Mouse (Mus musculus) stomach, postnatal 0 days (tissue): ENCODE measurements around the gene Med19. TPM values are rescaled to one million over a fixed set of nuclear protein-coding genes. Genes with fewer than 3 reads are reported as not detected.

ENCODE experiments used
- ATAC-seq: fragments of 200-750 bp; cut with Nextera tagmentation; 2 replicates; pipeline ENCODE4 v1.8.0; 2017; ENCODE audit not compliant: low FRiP score, low TSS enrichment
- DNase-seq: peaks from one replicate; pipeline ENCODE4 v3.0.0-alpha.2; 2016; ENCODE audit warnings: low spot score
- H3K27ac ChIP-seq: fragments of 300-500 bp; sonication (generic); replicated peaks from 2 replicates; pipeline ENCODE4 v1.5.1; 2014; ENCODE audit warnings: mild to moderate bottlenecking, control low read depth
- H3K27me3 ChIP-seq: fragments of 300-500 bp; sonication (generic); 2 replicates; pipeline ENCODE4 v1.6.1; 2014; ENCODE audit warnings: low read length; ENCODE audit not compliant: control insufficient read depth, insufficient read depth
- H3K36me3 ChIP-seq: fragments of 300-500 bp; sonication (generic); 2 replicates; pipeline ENCODE4 v1.6.1; 2014; ENCODE audit warnings: low read length, mixed read lengths; ENCODE audit not compliant: control insufficient read depth, insufficient read depth
- H3K4me1 ChIP-seq: fragments of 300-500 bp; sonication (generic); replicated peaks from 2 replicates; pipeline ENCODE4 v1.6.1; 2014; ENCODE audit warnings: antibody characterized with exemption; ENCODE audit not compliant: control insufficient read depth, insufficient read depth
- H3K4me2 ChIP-seq: fragments of 300-500 bp; sonication (generic); replicated peaks from 2 replicates; pipeline ENCODE4 v1.6.1; 2014; ENCODE audit warnings: low read depth, mild to moderate bottlenecking, control low read depth, moderate library complexity
- H3K4me3 ChIP-seq: fragments of 300-500 bp; sonication (generic); 2 replicates; pipeline ENCODE4 v1.5.1; 2014; ENCODE audit warnings: low read depth, low read length, control low read depth
- H3K9ac ChIP-seq: fragments of 300-500 bp; sonication (generic); 2 replicates; pipeline ENCODE4 v1.6.1; 2014; ENCODE audit warnings: mild to moderate bottlenecking, low read length, control low read depth, mixed read lengths
- H3K9me3 ChIP-seq: fragments of 300-500 bp; sonication (generic); 2 replicates; pipeline ENCODE4 v1.6.1; 2016; ENCODE audit warnings: low read length; ENCODE audit not compliant: control insufficient read depth
- CTCF ChIP-seq: IDR thresholded peaks from 2 replicates; pipeline ENCODE4 v1.5.1; 2016; ENCODE audit warnings: antibody characterized with exemption, low read depth, mild to moderate bottlenecking, moderate library complexity
- EP300 ChIP-seq: optimal IDR thresholded peaks from 2 replicates; pipeline ENCODE3; 2016; ENCODE audit warnings: antibody characterized with exemption
- WGBS: fragments of 180-500 bp; shearing (Covaris S2); extraction: QIAGEN DNeasy Blood & Tissue Kit; methylation state at CpG from one replicate; pipeline ENCODE4 v1.1.7; 2014; 5-methylcytosine and 5-hydroxymethylcytosine counted together
- polyA plus RNA-seq: library from polyadenylated mRNA; unstranded; fragments of >200 nt; fragmentation: Nextera tagmentation; extraction: Ambion mirVana; gene quantifications from 2 replicates; pipeline ENCODE4 v1.2.1, GENCODE M21; 2015

Med19 gene
- polyA plus RNA-seq, 1 experiment from 2014 or later: 18.2 TPM

DNA sequence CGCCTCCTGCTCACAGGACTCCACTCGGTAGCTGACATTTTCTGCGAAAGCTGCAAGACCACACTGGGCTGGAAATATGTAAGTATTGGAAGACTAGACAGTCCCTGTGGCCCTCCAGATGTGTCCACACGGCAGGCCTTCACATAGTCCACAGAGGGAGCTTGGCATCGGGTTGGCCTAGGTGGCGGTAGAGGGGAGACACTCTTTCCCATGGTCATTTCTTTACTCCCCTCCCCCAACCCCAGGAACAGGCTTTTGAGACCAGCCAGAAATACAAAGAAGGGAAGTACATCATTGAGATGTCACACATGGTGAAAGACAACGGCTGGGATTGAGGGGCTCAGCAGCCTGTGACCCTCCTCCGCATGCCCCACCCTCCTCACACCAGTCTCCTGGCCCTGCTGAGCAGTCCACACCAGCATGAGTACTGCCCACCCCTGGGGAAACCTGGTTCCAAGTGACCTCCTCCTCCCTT lies 59.3 kb downstream of the Med19 start:
- Histone ChIP-seq H3K4me1 (peaks cover 13% of the 10 kb centered on the region), H3K36me3 (no peaks in the 10 kb centered on the region), H3K4me2 (no peak overlapping the region), H3K27me3 (0 out of 2 replicates have a peak, but pooled peaks cover 2% of the 10 kb centered on the region), H3K9me3 (no peaks in the 10 kb centered on the region), H3K9ac (no peak overlapping the region), H3K27ac (peak overlapping the region; percentile 58; the same call in 1 of the 2 replicates), H3K4me3 (no peak overlapping the region)
- DNase-seq (peak; percentile 19), ATAC-seq (no peak)
- TF ChIP-seq EP300 (no peak), CTCF (peak; percentile 53)
- WGBS: 9% methylated on average over 8 of the region's 8 CpGs

Other genes starting within 250 kb of the Med19 start
- gene Tfpi, start 201.6 kb upstream of the Med19 start, polyA plus RNA-seq: 22.8 and 23.4 TPM in 2 replicates
- 34.5 and 38.8 TPM in 2 replicates for gene Ctnnd1, start 27.6 kb upstream of the Med19 start, polyA plus RNA-seq
- 0.07 and 0.11 TPM in 2 replicates for gene Btbd18, start 19.3 kb upstream of the Med19 start, polyA plus RNA-seq
- 111 and 123 TPM in 2 replicates for gene Selenoh, start 7.6 kb upstream of the Med19 start, polyA plus RNA-seq
- gene Gm28635, start 361 bp upstream of the Med19 start, polyA plus RNA-seq: not detected in 2 replicates
- 80.9 and 86.0 TPM in 2 replicates for gene Tmx2, start 738 bp downstream of the Med19 start, polyA plus RNA-seq
- gene Zdhhc5, start 36.8 kb downstream of the Med19 start, polyA plus RNA-seq: 24.1 and 29.7 TPM in 2 replicates
- gene Clp1, start 48.9 kb downstream of the Med19 start, polyA plus RNA-seq: 16.3 and 16.5 TPM in 2 replicates
- 1.6 and 2.4 TPM in 2 replicates for gene Ypel4, start 55.7 kb downstream of the Med19 start, polyA plus RNA-seq
- 3.8 and 3.9 TPM in 2 replicates for gene Gm19426, start 65.3 kb downstream of the Med19 start, polyA plus RNA-seq
- 101 and 103 TPM in 2 replicates for gene Serping1, start 97.0 kb downstream of the Med19 start, polyA plus RNA-seq
- 27.6 and 28.6 TPM in 2 replicates for gene Ube2l6, start 120.4 kb downstream of the Med19 start, polyA plus RNA-seq
- 0.05 TPM in 1 of 2 replicates, not detected in the other for gene Smtnl1, start 144.2 kb downstream of the Med19 start, polyA plus RNA-seq
- 37.7 and 42.3 TPM in 2 replicates for gene Timm10, start 148.6 kb downstream of the Med19 start, polyA plus RNA-seq
- gene Slc43a1, start 160.4 kb downstream of the Med19 start, polyA plus RNA-seq: 5.1 and 5.4 TPM in 2 replicates
- 0.41 and 0.53 TPM in 2 replicates for gene Rtn4rl2, start 208.3 kb downstream of the Med19 start, polyA plus RNA-seq